Mouse (Mus musculus): ENCODE results near the gene Tab2. TPM values are rescaled to one million over a fixed set of nuclear protein-coding genes. Genes with fewer than 3 reads are reported as not detected.

Tab2 gene
- polyA plus RNA-seq (2017; shearing (Covaris generic)): 10 to 100 TPM; 15.8 to 16.6 TPM

DNA sequence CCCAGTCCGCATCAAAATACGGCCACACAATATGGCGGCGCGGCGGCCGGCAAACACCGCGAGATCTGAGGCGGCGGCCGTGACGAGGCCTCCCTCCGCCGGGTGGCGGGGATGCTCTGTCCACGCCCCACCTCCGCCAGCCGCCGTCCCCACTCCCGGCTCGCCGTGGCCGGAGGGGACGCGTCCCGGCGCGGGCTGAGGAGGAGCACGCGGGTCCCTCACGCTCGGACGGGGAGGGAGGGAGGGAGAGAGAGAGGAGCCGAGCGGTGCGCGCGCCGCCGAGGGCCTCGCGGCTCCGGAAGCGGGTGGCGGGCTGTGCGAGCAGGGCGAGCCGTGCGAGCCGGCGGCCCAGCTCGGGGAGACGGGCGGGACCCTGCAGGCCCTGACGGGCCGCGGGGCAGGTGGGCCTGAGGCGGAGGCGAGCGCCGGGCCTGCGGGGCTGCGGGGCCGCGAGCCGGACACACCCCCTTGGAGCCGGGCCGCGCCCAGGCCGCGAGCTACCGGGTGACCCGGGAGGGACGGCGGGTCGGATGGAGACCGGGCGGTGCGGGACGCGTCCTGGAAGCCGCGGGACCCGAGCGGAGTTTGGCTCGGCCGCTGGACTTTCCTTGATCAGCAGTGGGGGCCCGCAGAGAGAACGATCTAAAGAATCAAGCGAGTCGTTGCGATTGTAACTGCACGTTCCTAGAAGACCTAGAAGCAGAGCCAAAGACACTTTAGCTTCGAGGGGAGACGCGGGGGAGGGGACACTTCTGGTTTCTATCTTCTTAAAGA lies at the start of gene Tab2:
Tab2 (minus strand) TSS at position 3 of the 774 bp plus-strand sequence.

Other genes with a start within 250 kb of the Tab2 start
- gene Katna1, start 230.2 kb downstream of the Tab2 start, polyA plus RNA-seq (2017; shearing (Covaris generic)): 10 to 100 TPM; 74.4 to 80.0 TPM
- 10 to 100 TPM; 50.3 to 78.4 TPM for gene Ginm1, start 163.4 kb downstream of the Tab2 start, polyA plus RNA-seq (2017; shearing (Covaris generic))
- gene Ppil4, start 163.3 kb downstream of the Tab2 start, polyA plus RNA-seq (2017; shearing (Covaris generic)): 10 to 100 TPM; 62.4 to 85.9 TPM
- gene Zc3h12d, start 123.8 kb downstream of the Tab2 start, polyA plus RNA-seq (2017; shearing (Covaris generic)): 10 to 100 TPM; 18.2 to 38.2 TPM